Mouse (Mus musculus) mesoderm, embryonic 11.5 days (tissue): ENCODE results near the gene Glud1.
A peak's percentile ranks its signal among the peaks of the same experiment; 100 is the strongest.
"Not testable (repeated sequence)": the region's sequence is repeated elsewhere in the genome, so short reads cannot be mapped to it uniquely, and the experiment has no call there.

ENCODE experiments used
- DNase-seq: peaks from one replicate; pipeline ENCODE4 v3.0.0-alpha.2; 2012; ENCODE audit warnings: low read depth, low spot score

Glud1 gene

DNA sequence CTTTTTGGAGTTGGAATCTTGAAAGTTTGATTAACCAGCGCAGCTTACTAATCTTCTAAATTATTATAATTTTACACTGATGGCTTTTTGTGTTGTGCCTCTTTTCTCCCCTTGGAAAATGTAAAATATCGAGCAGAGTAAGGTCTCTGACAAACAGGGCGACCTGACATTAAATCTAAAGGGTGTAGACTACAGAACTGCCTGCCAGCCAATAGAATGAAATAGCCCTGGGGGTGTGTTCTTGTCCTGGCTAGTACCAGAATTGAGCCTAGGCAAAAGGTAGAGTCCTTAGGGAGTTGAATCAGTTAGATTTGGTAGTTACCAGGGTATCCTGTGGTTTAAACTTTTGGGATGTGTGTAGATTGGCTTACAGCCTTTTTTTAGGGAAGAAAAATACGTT, 1.2 kb downstream of the Glud1 start:
- DNase-seq, result peak; percentile 23

DNA sequence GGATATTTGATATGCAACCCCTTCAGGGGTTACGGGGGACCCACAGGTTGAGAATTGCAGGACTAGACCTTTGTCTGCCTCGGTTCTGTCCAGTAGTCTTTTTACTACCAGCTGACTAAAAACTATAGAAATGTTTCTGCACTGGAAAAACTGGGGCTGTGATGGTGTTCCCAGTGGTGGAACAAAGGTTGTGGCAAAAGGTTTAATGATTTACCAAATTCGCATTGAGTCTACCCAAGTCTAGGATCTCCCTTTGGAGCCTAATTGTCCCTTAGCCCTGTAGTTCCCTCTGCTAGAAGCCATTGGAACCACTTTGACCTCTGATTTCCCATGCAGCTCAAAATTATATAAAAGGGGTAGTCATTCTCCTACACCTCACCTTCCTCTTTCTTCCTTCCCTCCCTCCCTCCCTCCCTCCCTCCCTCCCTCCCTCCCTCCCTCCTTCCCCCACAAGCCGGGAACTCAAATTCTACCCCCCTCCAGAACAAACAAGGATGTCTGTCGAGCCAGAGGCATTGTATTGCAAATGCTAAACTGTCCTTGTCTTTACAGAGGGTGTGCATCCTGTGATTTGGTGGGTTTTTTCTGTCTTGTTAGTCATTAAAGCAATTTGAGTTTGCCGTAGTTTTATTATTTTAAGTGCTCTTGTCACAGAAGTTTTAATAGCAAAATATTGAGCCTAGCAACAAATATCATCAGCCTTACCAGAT, 2.0 kb downstream of the Glud1 start:
- DNase-seq, result no peak

DNA sequence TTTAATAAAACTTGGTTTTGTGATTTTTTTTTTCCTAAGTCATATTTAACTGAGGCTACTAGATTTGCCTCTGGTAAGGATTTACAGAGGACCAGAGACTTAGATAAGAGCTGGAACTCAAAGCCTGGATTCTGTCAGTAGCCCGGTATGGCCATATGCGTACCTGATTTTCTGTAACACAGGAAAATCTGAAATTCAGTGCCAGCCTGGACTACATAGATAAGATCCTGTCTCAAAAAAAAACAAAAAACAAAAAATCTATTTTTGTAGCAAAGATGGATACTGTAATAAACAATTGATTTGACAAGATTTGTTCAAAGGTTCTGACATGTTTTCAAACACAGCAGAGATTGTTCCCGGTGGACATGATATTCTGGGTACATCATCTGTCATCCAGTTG, 3.1 kb downstream of the Glud1 start:
- DNase-seq, result no peak

DNA sequence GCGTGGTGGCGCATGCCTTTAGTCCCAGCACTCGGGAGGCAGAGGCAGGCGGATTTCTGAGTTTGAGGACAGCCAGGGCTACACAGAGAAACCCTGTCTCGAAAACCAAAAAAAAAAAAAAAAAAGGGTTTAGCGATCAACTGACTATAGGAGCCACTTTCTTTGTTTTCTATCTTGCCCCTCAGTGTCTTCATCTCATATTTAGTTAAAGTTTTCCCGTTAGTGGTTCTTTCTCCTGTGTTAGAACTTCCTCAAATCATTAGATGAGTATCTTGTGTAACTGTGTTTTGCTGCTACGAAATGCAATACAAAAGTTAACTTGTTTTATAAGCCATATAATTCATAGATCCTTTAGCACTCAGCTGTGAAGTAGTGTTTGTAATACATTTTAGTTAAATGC, 3.9 kb downstream of the Glud1 start:
- DNase-seq, result not testable (repeated sequence)

DNA sequence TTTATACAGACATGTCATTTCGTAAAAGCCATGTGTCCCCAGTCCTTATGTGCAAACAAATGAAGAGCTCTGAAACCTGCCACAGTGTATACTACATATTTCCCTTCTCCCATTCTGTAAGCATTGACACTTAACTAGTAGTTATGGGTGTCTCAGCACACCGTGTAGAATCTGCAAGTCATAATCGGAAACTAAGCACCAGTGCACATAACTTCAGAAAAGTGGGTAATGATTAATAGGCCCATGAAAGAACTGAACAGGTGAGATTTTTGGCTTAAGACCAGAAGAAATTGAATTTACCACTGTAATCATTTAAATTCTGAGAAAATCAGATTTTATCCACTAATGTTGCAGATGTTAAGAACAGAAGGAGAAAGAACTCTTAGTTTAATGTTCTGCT, 4.3 kb downstream of the Glud1 start:
- DNase-seq, result no peak

DNA sequence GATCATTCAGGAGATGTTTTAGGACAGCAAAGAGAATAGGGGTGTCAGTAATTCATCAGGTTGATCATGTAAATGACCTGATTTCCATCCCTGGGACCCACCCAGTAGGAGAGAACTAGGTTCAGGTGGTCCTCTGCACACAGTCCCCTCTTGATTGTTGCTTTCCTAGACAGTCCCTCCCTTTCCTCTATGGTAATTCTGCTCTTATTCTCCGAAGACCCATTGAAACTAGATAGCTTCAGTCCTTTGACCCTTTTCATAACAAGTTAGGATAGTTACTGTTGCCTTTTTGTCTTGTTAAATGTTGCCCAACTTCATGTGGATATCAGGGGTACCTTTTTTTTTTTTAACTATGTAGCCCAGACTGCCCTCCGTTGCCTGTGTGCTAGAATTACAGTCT, 5.8 kb downstream of the Glud1 start:
- DNase-seq, result no peak

DNA sequence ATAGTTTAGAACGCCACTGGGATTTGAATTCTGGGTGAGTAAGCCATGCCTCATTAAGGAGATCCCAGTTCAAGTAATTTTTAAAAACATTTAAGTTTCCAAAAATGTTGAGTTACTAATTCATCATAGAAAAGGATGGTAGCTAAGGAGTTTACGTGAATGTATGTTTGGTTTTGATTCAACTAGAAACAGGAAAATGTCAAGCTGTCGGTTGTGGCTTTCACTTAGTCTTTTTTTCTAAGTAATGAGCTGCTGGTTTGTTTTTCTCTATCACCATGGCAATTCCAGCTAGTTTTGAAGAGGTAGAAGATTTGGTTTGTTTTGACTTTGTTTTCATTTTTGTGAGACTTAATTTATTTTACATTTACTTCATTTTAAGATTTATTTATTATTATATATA, 6.9 kb downstream of the Glud1 start:
- no peak for DNase-seq

DNA sequence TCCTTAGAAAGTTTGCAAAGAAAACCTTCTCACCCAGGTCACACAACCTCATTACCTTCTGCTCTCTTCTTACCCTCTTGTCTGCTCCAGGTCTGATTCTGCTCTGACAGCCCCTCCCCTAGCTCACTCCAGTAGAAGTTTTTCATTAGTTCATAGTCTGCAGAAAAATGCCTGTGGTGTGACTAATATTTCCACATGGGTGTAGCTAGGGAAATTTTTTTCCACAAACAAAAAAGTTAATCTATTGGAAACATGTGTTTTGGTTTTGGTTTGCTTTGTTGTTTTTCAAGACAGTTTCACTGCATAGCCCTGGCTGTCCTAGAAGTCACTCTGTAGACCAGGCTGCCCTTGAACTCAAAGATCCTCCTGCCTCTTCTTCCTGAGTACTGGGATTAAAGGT, 7.6 kb downstream of the Glud1 start:
- no peak for DNase-seq

DNA sequence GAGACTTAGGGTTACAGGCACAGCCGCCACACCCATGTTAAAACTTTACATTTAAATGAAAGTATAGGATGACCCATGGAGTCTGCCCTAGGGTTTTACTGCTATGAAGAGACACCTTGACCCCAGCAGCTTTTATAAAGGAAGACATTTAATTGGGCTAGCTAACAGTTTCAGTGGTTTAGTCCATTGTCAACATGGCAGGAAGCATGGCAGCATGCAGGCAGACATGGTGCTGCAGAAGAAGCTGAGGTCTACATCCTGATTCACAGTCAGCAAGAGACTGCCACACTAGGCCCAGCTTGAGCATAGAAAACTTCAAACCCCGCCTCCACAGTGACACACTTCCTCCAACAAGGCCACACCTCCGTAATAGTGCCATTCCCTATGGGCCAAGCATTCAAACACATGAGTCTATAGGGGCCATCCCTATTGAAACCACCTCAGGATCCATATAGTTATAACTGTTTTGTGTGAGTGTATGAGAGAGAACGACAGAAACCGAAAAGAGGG, 13.1 kb downstream of the Glud1 start:
- no peak for DNase-seq

DNA sequence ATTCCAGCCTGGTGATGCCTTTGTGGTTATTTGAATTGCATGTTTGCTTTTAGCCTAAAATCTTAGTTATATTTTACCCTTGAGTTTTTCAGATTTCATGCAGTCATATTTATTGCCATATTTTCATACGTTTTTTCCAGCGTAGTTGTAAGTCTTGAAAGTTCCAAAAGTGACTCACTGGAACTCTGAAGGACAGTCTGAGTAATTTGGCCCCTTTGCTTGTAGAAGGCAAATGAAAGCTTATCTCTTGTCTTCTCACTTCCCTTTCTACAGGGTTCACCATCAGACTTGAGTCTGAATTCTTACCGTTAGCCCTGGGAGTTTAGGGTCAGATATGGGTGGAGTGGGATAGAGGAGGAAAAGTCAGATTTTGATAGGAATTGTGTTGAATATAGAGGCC, 16.1 kb downstream of the Glud1 start:
- no peak for DNase-seq

DNA sequence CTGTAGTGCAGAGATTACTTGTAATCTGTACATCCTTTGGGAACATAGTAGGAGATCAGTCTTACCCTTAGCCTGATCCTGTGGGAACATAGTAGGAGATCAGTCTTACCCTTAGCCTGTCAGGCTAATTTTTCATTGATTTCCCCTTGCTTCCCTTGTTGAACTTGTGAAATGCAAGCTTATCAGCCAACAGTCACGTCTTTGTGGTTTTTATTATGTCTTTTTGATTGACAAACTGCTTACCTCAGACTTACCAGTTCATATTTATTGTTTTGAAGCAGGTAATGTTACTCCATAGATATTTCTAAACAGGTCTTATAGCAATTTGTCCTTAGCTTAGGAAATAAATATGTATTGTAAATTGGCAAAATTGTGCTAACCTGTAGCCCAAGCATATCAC, 17.1 kb downstream of the Glud1 start:
- DNase-seq, result no peak

DNA sequence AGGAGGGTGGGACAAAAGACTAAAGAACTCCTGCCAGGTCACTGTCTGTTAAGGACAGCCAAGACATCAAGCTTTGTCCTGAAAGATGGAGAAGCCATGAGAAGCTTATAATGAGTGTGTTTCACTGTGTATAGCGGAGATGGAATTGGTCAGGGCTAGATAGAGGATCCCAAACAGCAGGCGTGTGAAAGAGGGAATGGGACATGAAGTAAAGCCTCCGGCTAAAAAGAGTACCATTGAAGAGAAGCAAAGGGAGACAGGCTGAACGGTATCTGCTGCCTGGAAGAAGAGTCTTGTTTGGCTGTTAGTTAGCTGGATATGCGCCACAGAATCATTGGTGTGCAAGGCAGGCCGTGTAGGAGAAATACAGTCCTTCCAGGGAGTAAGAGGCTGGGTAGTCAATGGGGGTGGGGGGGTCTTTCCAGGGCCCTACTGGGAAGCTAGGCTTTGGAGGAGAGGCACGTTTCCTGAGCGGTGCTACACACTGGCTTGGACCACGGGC, 20.2 kb downstream of the Glud1 start:
- DNase-seq, result no peak

DNA sequence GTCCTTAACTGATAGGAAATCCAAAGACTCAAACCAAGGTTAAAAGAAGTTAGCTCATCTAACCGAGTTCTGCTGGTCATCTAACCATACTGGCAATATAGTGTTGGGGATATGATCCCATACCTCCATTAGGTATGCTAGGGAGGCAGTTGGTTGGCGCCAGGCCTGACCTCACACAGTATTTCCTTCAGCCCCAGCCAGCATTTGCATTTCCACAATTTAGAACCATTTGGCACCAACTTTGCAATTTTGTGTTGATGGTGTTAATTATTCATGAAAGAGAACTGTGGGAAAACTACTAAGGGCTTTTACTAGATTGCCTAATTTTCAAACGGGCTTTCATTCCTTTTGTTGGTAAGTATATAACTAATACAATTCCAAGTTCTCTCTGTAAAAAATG, 21.4 kb downstream of the Glud1 start:
- no peak for DNase-seq

DNA sequence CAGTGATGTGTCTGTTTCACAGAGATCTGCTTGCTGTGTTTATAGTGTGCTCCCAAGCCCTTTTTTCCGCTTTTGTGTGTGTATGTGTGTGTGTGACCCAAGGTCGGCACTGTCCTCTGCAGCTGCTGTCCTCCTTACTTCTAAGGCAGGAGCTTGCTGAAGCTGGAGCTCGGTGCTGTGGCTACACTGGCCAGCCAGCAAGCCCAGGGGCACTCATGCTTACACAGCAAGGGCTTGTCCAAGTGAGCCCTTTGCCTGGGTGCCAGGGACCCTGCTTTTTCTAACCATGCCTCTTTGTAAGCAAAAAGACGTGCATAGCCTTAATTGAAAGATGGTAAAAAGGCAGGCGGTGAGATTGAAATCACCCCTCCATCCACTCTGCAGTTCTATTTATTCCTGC, 21.9 kb downstream of the Glud1 start:
- DNase-seq, result no peak

DNA sequence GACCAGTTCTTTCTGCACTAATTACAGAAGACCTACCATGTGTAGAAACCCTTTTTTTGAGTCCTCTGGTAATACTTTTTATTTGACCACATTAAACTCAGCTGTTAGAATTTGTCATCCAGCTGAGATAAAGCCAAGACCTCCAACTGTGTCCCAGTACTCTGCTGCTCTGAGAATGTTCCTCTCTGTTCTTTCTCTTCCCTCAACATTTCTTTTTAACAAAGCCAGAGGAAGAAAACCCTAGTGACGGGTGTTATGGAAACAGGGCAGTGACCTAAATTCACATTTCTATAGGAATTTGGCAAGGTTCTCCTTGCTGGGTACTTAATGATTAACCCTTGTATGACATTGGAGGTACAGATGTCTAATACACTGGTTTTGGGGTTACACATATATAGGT, 28.9 kb downstream of the Glud1 start:
- DNase-seq, result no peak

DNA sequence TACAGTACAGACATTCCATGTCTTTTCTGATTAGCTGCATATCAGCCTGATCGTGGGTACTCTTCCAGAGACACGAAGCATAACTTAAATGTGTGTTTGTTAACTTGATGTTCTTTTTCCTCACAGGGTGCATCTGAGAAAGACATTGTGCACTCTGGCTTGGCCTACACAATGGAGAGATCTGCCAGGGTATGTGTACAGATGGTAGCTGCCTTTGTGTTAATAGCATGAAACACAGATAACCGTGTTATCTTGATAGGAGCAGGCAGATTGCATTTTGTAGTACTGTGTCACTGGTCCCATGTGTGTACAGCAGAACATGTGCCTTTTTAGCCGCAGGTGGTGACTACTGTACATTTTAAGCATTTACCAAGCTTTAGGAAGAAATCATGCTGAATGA, 31.5 kb downstream of the Glud1 start:
- DNase-seq, result no peak

DNA sequence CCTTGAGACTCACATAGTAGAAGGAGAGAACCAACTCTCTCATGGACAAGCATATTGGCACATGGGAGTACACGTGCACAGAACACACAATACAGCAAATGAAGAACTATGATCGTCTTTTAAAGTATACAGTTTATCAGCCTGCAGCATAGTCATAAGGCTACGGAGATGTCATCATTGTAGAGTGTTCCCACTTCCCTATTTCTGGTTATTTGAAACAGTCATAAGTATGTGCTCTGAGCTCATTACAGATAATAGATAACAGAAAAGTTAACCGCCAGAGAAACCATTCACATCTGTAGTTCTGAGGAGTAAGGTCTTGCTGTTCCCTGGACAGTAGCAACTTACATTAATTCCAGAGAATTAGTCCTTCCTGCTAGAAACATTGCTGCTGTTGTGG, 32.6 kb downstream of the Glud1 start:
- DNase-seq, result no peak

DNA sequence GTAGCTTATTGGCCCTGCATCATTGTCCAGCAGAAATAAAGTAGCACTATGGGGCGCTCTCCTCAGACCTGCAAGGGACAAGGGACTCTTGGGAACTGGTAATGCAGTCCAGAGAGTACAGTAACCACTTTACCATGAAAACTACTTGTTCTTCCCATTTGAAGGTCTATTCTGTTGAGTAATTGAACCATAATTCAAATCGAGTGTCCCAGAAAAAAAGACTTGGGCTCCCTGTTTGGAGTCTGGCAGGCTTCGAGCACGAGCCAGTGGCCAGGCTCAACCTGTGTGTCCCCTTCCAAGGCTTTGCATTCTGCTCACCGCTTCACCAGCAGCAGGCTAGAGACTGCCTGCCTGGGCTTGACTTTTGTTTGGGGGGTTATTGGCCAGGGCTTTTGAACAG, 33.8 kb downstream of the Glud1 start:
- DNase-seq, result no peak

DNA sequence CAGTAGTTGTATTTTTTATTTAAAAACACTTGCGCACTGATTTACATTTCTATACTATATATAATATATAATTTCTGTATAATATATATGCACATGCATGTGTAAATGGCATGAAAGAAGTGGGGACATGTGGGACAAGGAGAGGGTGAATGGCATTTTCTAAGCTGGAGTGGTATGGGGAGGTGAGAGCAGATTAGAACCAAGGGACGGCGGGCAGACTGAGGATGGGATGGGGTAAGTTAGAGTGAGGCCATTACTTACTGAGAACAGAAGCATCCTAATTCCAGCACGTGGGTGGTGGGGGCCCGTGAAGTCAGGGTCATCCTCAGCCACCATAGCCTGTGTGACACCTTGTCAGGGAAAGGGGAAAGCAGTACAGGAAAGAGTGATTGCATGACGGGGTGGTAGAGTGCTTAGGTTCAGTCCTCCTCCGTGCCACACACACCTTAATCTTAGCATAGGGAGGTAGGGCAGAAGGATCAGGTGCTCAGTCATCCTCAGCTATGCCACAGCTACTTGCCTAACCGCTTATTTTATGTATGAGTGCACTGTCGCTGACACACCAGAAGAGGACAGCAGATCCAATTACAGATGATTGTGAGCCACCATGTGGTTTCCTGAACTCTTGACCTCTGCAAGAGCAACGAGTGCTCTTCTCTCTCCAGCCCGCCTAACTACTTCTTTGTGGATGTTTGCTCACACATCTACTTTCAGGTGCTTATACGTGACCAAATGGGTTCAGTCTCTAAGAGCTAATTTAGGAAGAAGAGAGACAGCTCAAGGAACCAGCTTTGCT, 35.4 kb downstream of the Glud1 start:
- DNase-seq, result no peak

DNA sequence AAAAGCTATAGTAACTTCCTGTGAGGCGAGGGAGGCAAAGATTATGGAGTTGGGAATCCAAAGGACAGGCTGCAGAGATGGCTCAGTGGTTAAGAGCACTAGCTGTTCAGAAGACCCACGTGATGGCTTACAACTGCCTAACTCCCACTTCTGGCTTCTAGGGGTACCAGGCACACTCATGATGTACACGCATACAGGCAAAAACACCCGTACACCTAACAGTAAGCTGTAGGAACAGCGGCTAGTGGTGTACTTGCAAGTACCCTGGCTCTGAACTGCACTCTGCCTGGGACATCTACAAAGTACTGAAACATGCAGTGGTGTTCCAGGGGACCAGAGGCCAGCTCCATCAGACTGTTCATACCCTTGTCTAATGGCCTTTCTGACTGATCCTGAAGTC, 36.6 kb downstream of the Glud1 start:
- no peak for DNase-seq

DNA sequence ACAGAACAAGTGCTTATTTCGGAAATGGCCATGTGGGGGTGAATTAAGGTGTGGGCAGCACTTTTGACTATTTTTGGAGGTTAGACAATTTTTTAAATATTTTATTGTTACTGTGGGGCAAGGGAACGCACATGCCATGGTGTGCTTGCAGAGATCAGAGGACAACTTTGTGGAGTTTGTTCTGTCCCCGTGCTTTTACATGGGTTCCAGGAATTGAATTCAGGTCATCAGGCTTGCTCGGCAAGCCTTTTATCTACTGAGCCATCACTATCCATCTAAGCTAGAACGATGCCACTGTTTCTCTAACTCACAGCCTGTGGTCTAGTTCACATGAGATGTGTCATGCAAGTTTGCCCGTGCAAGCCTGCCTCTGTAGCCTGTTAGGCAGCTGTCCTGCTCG, 37.8 kb downstream of the Glud1 start:
- no peak for DNase-seq

DNA sequence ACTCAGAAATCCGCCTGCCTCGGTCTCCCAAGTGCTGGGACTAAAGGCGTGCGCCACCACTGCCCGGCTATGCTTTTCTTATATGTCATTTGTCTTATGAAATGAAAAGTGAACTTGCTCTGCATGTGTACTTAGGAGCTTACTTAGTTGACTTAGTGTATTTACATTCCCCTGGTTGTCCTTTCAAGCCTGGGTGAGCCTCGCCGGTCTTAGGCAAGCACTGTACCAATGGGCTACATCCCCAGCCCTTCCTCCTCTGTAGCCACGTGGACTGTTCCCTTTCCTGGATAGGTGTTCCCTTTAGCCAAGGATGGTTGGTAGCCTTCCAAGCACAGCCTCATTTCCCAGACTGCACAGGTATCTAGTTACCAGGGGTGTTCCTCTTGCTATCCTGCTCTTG, 38.5 kb downstream of the Glud1 start:
- no peak for DNase-seq

DNA sequence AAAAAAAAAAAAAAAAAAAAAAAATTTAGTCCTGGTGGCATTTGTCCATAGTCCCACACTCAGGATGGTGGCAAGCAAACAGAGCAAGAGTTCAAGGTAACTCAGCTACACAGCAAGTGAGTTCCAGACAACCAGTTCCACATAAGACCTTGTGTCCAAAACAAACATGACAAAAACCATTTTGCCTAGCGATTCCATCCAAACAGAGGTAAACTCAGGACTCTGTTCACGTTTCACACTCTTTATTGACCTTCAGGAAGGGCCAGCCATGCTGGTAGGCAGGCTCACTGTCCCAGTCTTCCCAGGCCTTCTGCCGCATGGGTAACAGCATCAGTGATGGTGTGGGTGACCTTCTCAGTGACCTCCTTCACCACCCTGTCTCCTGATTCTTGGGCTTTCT, 41.1 kb downstream of the Glud1 start:
- DNase-seq, result no peak
